Mouse (Mus musculus): ENCODE measurements around the gene Mad1l1.

Gene Mad1l1

GRCm38 (mm10) chr5:139959741-139960140, 361.6 kb downstream of the Mad1l1 start:
- DNase-seq (ENCODE audit: low spot score in 2 of 2): no peak
